Mouse (Mus musculus) spleen, embryonic (tissue): Measurements from ENCODE around the gene Copg1.

ENCODE experiments used
- CTCF ChIA-PET: fragments of 350-600 bp; sonication (Branson Sonifier 250); formaldehyde crosslinking; loops from one replicate; lab custom pipeline; 2022; lab: Charles Lee

The Copg1 gene

DNA sequence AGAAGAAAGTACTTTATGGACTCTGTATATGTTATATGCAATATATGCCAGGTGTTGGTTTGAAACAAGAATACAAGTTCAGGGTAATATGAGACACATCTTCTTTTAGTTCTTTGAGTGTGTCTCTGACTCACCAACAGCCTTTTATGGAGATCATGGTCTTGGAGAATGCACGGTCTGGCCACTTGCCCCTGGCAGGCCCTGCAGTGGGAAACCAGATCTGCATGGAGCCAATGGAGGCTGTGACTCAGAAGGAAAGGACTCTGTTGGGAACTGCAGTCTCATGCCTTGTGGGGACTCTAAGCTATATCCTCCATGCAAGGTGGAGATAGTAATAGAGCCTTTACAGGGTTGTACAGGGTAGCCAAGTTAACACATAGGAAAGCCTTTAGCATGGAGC is 12.5 kb upstream of the Copg1 start:
- CTCF ChIA-PET, result no interaction called here

DNA sequence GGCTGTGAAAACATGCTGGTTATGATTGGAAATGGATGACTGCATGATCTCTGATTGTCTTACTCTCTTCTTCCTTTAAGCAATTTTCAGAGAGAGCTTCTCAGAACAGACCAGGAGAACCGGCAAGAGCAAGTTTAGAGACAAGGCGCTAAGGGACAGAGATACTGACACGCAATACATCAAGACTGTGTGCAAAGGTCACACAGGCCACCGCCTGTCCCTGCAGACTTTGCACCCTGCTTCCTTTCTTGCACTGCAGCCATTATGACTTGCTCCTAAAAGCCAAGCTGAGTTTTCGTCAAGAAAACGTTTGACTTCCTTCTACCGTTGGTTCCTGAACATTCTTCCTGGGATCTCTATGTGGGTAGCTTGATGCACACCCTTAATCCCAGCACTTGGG is 12.1 kb upstream of the Copg1 start:
- CTCF ChIA-PET, result no interaction called here

DNA sequence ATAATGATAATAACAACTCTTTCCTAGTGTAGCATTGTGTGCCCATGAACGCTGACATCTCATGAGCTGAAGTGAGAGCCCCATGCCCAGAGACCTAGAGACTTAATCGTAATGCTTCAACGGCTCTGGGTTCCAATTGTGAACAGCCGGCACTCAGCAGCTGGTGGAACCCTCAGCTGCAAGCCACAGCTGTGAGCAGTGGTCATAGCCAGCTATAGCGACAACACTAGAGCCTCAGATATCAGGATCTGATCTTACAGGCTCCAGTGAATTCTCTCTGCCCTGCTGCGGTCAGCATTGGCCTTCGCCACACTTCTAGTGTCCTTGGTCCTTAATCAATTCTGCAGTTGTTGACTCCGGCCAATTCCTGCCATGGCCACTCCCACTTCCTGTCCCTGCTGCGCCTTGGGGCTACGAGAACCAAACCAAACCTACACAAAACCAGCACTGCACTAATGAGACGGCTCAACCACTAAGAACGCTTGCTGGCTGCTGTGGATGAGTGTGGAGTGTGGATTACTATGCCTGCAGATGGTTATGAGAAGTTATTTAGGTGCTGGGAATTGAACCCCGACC is 11.5 kb upstream of the Copg1 start:
- CTCF ChIA-PET, result no interaction called here

DNA sequence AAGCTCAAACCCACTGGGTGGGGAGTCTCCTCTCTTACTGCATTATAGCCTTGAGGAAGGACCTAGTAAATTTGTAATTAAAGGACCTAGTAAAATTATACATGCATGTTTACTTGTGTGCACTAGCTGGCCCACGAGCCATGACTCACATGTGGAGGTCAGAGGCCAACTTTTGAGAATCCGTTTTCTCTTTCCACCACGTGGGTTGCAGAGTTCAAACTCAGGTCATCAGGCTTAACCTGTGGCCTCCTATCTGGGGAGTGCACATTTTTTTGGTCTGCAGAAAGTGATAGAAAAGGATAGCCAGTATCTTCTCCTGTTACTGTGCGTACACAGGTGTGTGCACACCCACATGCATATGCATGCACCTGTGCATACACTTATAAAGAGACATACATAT is 8.6 kb upstream of the Copg1 start:
- CTCF ChIA-PET, result interaction anchor here (0.6 kb wide), 1 partner anchor 980 kb away, joined by 4 read pairs; no protein-coding TSS in a partner anchor

DNA sequence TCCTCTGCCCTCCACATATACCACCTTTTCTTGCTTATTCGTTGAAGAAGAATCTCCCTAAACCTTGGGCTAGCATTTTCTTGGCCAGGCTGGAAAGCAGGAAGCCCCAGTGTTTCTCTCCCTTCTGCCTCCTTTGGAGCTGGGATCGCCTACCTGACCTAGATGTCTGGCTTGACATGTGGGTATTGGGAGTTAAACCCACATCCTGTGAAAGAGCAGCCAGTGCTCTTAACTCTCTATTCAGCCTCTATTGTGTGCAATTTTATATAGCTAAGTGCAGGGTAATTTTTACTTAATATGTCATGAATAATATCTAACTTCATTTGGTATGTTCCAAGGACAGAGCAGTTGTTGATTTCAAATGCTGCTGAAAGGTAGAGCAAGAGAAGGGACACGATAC is 8.0 kb upstream of the Copg1 start:
- CTCF ChIA-PET, result interaction anchor here (0.5 to 0.7 kb wide), 3 partner anchors 36 to 981 kb away, joined by 3 to 12 read pairs (median 4); no protein-coding TSS in a partner anchor

DNA sequence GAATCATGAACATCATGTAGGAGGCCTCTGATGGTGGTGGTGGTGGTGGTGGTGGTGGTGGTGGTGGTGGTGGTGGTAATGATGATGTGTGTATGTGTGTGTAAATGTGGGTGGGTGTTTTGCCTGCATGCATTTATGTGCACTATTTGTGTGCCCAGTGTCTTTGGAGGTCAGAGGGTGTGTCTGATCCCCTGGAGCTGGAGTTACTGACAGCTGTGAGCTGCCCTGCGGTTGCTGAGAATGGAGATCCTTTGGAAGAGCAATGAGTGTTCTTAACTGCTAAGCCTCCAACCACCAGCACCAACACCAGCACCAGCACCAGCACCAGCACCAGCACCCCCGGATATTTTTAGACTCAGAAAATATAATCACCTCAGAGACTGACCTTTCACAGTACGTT is 5.4 kb upstream of the Copg1 start:
- CTCF ChIA-PET, result interaction anchor here (0.6 kb wide), 1 partner anchor 548 kb away, joined by 3 read pairs; no protein-coding TSS in a partner anchor

DNA sequence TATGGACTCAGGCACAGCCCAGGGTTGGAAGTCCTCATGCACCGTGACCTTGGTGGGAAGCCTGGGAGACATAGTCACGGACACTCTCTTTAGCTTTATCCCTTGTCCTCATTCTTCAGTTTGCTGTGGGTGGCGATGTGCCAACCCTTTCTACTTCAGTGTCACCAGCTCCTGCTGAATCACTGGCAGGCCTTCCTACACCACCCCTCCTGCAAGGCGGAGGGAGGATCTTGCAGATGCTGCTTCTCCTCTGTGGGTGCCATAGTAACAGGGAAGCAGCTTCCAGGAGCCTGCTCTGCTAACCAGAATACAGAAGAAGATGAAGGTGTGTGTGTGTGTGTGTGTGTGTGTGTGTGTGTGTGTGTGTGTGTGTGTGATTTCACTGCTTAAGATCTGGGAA is 4.8 kb upstream of the Copg1 start:
- CTCF ChIA-PET, result interaction anchor here (0.6 kb wide), 1 partner anchor 547 kb away, joined by 3 read pairs; no protein-coding TSS in a partner anchor

DNA sequence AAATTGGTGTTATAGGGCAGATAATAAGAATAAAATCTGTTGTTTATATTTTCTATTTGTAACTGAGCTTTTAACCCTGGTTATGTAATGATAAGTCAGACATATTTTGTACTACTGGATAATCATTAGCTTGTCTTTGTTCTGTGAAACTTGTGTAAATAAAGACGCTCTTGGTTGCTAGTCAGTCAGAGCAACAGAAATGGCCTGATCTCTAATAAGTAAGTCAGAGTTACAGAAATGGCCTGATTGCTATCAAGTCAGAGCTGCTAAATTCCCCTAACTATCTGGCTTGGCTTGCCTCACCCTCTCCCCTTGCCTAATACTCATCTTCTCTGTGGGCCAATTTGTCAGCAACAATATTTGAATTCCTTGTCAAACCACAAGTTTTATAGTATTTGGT is 893 bp upstream of the Copg1 start:
- CTCF ChIA-PET, result interaction anchor here (0.8 kb wide), 1 partner anchor 177 kb away, joined by 3 read pairs; no protein-coding TSS in a partner anchor

DNA sequence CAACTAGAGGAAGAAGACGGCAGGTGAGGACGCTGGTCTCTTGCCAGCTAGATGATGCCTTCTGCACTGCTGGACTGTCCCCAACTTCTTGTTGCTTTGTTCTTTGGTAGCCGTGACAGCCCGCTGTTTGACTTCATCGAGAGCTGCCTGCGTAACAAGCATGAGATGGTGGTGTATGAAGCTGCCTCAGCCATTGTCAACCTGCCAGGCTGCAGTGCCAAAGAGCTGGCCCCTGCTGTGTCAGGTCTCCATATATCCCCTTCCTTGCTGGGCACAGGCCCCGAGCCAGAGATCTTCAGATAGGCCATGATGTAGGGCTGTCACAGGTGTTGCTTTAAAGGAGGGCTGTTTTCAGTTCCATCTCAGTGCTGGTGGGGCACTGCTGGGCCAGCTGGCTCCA is 6.3 kb downstream of the Copg1 start:
- CTCF ChIA-PET, result no interaction called here

DNA sequence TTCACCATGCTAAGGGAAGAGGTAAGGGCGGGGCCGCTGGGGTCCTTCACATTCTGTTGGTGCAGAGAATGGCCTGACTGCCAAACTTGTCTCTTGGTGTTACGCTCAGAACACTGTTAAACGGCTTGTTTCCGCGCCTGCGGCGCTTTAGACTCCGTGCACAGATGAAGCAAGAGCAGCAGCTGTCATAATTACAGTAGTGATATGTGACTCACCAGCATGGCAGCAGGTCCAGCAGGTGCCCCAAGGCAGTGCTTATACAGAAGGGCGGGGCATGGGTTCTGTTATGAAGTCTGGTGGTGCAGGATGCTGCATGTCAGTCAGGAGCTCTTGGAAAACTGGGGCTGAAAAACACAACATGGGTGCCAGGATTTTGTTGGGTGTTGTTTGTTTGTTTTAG is 10.4 kb downstream of the Copg1 start:
- CTCF ChIA-PET, result no interaction called here

DNA sequence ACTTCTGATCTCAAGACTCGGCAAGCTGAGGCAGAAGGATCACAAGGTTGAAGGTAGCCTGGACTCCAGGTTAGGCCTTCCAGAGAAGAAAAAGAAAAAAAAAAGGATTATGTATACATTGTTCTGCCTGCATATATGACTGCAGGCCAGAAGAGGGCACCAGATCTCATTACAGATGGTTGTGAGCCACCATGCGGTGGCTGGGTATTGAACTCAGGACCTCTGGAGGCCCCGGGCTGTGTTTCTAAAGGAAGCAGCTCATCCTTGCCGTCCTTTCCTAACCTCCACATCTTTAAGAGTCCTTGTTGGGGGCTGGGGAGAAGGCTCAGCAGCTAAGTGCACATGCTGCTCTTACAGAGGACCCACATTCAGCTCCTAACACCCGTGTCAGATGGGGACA is 19.0 kb downstream of the Copg1 start:
- CTCF ChIA-PET, result interaction anchor here (0.7 kb wide), 1 partner anchor 9 kb away, joined by 3 read pairs; no protein-coding TSS in a partner anchor

DNA sequence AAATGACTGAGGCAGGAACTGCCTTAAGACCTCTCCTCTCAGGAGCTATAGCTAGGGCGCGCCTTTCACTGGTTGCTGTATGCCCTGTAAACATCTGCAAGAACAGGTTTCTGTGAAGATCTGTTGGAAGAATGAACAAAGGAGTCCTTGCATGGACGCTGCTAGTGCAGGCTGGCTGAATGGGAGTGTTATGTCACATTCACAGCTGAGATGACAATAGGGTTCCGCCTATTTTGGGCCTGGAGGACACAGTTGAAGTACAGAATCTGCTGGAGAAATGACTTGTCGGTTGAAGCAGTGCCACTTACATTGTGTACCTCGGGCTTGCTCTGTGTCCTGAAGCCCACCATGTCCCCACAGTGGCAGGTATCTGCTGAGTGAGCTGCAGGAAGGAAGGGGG is 21.6 kb downstream of the Copg1 start:
- CTCF ChIA-PET, result interaction anchor here (0.6 kb wide), 1 partner anchor 57 kb away, joined by 3 read pairs; no protein-coding TSS in a partner anchor

DNA sequence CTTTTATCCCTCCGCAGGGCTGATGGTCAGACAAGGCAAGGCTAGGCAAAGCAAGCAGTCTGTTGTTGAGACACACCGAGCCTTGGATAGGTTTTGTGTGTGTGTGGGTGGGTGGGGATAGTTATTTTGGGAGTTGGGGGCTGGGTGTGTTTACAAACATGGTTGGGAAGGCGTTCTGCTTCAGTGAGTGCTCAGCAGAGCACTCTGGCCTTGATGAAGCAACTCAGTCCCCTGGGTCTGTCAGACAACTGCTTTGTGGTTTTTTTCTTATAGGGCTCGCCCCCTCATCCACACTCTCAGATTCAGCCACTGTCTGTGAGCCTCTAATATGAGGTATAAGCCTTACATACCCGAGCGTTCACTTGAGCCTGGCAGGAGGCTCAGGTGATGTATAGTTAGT is 23.9 kb downstream of the Copg1 start:
- CTCF ChIA-PET, result no interaction called here

DNA sequence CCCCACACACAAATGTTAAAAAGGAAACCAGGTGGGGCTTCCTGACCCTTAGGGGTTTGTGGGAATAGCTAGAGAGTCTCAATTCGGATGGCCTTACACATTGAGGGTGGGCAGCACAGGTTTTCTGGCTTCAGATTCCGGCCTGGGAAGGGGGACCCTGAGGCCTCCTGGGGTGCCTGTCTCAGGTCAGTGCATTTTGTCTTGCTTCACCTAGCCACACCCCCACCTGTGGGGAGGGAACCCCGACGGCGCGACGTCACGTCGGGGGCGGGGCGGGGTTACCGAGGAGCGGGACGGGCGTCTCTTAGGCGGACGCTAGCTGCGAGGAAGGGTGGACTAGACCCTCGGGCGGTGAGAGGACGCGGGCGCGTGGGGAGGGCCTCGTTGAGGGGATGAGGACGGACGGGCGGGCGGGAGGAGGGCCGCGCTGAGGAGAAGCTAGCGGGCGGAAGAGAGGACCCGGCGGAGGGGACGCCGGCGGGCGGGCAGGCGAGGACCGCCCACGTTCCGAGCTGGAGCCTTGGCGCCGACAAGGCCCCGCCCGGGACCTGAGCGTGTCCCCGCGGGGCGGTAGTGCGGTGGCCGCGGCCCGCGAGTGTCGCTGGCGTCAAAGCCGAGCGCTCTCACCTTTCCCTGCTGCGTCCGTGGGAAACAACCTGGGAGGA is 26.2 kb downstream of the Copg1 start, which contains the start of gene Hmces:
TSS of gene Hmces (plus strand) at position 275 of the 665 bp plus-strand sequence.
- CTCF ChIA-PET, result no interaction called here

DNA sequence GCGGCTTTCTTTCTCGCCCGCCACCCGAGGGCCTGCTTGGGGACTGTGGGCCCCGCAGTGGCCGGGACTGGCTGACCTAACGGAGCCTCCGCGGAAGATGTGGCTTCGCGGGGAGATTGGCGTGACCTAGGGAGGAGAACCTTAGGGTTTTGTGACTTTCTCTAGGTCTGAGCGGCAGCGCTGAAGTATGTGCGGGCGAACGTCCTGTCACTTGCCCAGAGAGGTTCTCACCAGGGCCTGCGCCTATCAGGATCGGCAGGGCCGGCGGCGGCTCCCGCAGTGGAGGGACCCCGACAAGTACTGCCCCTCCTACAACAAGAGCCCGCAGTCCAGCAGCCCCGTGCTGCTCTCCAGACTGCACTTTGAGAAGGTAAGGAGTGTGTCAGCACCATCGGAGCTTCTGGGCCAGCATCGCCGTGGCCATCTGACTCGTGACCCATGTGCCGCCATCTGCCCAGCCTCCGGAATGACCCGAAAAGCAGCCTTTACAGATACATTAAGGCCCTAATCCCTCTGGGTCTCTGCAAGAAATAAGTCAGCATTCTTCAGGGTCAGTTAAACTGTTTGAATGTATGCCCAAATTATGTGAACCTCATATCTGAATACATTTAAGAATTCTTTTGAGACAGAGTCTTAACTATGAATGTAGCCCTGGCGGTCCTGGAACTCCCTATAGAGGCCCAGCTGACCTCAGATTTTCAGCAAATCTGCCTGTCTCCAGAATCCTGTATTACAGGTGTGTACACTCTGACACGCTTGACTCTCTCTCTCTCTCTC is 26.9 kb downstream of the Copg1 start:
- CTCF ChIA-PET, result interaction anchor here (0.6 to 0.7 kb wide), 3 partner anchors 22 to 176 kb away, joined by 3 to 7 read pairs (median 3); no protein-coding TSS in a partner anchor

DNA sequence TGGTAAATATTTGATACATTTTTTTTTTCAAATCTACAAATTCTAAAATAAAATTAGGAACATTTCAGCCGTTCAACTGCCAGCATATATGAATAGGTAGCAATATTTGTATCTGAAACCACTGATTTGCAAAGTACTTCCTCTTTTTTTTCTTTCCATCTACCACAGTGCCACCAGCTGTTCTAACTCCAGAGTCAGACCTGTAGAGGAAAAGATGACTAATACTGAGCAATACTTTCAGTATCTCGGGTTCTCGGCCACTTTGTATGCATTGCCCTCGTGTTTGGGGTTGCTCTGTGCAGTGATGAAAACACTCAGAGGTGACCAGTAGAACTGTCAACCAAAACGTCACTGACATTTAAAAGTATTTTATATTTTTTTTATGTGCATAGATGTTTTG is 28.3 kb downstream of the Copg1 start:
- CTCF ChIA-PET, result interaction anchor here (0.6 kb wide), 1 partner anchor 9 kb away, joined by 3 read pairs; no protein-coding TSS in a partner anchor

DNA sequence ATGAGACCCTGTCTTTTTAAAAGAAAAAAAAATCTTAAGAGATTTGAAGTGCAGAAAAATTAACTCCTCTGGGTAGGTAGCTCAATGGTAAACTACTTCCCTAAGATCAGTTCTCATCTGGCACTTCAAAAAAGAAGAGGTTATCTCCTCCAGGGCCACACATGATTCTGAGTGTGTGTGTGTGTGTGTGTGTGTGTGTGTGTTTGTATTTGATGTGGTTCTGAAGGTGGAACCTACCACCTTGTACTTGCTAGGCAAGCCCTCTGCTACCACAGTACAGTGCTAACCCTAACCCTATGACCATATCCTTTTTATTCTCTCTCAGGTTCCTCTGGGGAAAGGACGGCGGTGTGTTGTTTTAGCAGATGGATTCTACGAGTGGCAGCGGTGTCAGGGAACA is 33.6 kb downstream of the Copg1 start:
- CTCF ChIA-PET, result no interaction called here

DNA sequence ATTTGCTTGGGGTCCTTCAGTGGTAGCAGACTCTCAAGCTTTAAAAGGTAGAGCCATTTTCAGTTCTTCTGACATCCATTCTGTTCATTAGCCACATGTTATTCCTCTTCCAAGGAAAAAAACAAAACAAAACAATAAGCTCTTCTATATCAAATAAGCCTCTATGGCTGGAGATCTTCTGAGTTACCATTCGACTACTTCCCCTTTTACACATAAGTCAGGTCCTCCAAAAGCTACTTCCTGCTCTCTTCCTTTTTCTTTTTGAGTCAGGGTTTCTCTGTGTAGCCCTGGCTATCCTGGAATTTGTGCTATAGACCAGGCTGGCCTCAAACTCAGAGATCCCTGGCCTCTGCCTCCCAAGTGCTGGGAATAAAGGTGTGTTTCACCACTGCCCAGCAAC is 36.0 kb downstream of the Copg1 start:
- CTCF ChIA-PET, result no interaction called here

DNA sequence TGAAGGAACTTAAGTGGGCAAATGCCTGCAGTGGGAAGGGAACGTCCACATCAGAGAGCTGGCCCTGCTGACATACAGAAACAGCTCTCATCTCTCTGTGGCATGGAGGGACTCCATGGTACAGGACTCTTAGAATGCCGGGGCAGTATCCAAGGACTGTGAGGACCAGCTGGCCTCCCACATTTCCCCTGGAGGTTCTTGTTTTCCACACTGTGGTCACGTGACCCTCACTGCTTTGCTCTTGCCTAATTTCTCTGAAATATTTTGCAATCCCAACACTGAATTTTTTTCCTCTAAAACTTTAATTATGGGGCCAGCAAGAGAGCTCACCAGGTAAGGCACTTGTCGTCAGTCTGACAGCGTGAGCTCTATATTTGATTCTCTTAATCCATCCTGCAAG is 47.4 kb downstream of the Copg1 start:
- CTCF ChIA-PET, result no interaction called here

DNA sequence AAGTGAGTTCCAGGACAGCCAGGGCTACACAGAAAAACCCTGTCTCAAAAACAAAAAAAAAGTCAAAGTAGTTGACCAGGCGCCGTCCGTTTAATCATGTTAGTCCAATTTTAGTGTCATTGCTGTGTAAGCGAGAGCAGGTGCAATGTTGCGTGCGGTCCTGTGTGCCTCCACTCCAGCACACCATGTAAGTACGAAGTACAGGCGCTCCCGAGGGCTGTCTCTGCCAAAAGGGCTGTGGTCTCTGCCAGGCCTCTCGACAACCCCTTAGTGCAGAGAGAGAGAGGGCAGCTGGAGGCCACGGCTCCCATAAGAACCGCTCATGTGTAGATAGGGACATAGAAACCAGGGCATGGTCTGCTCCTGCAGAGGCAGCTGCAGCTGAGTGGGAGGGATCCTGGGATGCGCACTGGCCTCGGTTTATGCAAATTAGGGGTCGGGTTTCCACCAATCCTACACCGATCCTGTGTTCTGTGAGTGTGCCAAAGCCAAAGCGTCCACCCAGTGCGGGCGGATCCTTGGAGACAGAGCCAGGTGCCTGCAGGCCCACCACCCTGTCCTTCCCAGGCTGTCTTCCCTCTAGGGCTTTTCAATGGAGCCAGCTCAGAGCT is 49.7 kb downstream of the Copg1 start:
- CTCF ChIA-PET, result no interaction called here

DNA sequence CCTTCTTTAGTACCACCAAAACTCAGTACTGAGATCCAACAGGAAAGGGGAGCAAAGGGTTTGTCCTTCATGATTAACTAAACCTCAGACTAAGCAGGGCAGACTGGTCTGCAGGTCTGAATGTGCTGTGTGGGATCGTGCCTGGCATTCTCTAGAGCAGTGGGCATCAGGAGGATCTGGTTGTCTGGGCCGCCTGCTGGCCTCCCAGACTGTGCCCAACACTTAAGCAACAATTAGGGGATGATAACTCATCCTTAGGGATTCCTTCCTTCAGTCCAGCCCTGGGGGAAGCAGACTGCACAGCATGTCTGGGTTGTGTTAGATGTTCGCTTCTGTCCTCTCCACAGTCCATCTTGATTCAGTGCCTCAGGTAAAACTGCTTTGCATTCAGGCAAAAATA is 51.3 kb downstream of the Copg1 start:
- CTCF ChIA-PET, result no interaction called here

DNA sequence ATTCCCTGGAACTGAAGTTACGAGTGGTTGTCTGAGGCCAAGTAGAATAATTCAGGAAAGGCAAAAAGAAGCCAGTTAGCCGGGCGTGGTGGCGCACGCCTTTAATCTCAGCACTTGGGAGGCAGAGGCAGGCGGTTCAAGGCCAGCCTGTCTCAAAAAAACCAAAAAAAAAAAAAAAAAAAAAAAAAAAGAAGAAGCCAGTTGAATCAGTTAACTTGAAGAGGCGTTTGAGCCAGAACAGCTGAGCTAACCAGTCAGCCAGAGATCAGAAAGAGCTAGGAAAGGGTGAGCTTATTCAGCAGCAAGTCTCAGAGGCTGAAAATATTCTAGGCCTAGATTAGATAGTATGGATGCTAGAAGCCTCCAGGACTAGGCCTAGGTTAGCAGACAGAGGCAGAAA is 54.6 kb downstream of the Copg1 start:
- CTCF ChIA-PET, result interaction anchor here (0.6 kb wide), 1 partner anchor 12 kb away, joined by 3 read pairs; no protein-coding TSS in a partner anchor
